Mouse (Mus musculus) E14TG2a.4 (cell line): ENCODE data around the gene Bcl2l15.
A peak's percentile ranks its signal among the peaks of the same experiment; 100 is the strongest.

Source experiments
- H3K27me3 ChIP-seq: 2 replicates; pipeline ENCODE4 v1.6.1; 2014; ENCODE audit warnings: low read length, control low read depth; ENCODE audit not compliant: insufficient read depth
- H3K36me3 ChIP-seq: 2 replicates; pipeline ENCODE4 v1.6.1; 2014; ENCODE audit warnings: low read length, control low read depth; ENCODE audit not compliant: insufficient read depth
- H3K4me1 ChIP-seq: replicated peaks from 2 replicates; pipeline ENCODE4 v1.6.1; 2014; ENCODE audit warnings: low read depth, low read length, control low read depth
- H3K4me3 ChIP-seq: replicated peaks from 2 replicates; pipeline ENCODE4 v1.5.1; 2014; ENCODE audit warnings: mild to moderate bottlenecking, low read length
- H3K9me3 ChIP-seq: 2 replicates; pipeline ENCODE4 v1.6.1; 2014; ENCODE audit warnings: low read length, control low read depth
- CTCF ChIP-seq: conservative IDR thresholded peaks from 2 replicates; pipeline ENCODE4 v1.5.1; 2014; ENCODE audit warnings: low read length
- NANOG ChIP-seq: IDR thresholded peaks from 2 replicates; pipeline ENCODE4 v1.6.1; 2014; ENCODE audit warnings: borderline replicate concordance, low read length, mixed read lengths
- POU5F1 ChIP-seq: IDR thresholded peaks from 2 replicates; pipeline ENCODE4 v1.6.1; 2014; ENCODE audit warnings: low read length, borderline replicate concordance

Gene Bcl2l15

GRCm38 (mm10) chr3:103792566-103792965, 39.8 kb upstream of the Bcl2l15 start:
- TF ChIP-seq CTCF (no peak), NANOG (no peak), POU5F1 (no peak)
- Histone ChIP-seq H3K9me3 (no peaks in the 10 kb centered on the region), H3K4me3 (no peak overlapping the region), H3K27me3 (peaks cover 13% of the 10 kb centered on the region), H3K4me1 (peaks cover 37% of the 10 kb centered on the region), H3K36me3 (no peaks in the 10 kb centered on the region)

- H3K9me3 ChIP-seq, result no peaks in the 10 kb centered on the region
- H3K36me3 ChIP-seq, result no peaks in the 10 kb centered on the region
- no peak for TF ChIP-seq CTCF
- no peak for TF ChIP-seq NANOG
- TF ChIP-seq POU5F1, result no peak
- peaks cover 12% of the 10 kb centered on the region for H3K4me1 ChIP-seq
- no peak overlapping the region for H3K4me3 ChIP-seq
- H3K27me3 ChIP-seq, result peaks cover 13% of the 10 kb centered on the region
Observed at GRCm38 (mm10) chr3:103796389-103796788, 36.0 kb upstream of the Bcl2l15 start.

DNA sequence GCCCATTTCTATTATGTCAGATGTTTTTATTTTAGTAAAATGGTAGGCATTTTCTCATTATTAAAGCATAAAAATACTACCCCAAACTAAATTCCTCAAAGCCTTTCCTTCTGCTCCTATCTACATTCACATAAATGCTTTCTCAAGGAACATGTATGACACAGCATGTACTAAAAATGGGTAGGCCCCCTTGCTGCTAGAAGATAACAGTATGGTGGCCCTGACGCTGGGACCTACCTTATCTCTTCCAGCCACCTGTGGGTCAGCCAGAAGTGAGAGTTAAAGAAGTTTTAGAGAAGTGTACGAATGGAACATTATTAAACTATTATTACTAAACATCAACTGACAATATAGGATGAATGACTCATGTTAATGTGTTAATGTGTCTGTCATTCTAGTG, 32.9 kb upstream of the Bcl2l15 start:
- H3K4me3 ChIP-seq, result no peak overlapping the region
- H3K4me1 ChIP-seq, result peaks cover 8% of the 10 kb centered on the region
- peaks cover 13% of the 10 kb centered on the region for H3K27me3 ChIP-seq
- H3K9me3 ChIP-seq, result no peaks in the 10 kb centered on the region
- H3K36me3 ChIP-seq, result peaks cover 30% of the 10 kb centered on the region
- no peak for TF ChIP-seq POU5F1
- no peak for TF ChIP-seq CTCF
- TF ChIP-seq NANOG, result no peak

- Histone ChIP-seq H3K36me3 (peaks cover 52% of the 10 kb centered on the region), H3K27me3 (no peaks in the 10 kb centered on the region), H3K4me3 (no peak overlapping the region), H3K9me3 (no peaks in the 10 kb centered on the region), H3K4me1 (peaks cover 8% of the 10 kb centered on the region)
- TF ChIP-seq CTCF (no peak), POU5F1 (no peak), NANOG (no peak)
Observed at GRCm38 (mm10) chr3:103801631-103802531, 30.5 kb upstream of the Bcl2l15 start.

DNA sequence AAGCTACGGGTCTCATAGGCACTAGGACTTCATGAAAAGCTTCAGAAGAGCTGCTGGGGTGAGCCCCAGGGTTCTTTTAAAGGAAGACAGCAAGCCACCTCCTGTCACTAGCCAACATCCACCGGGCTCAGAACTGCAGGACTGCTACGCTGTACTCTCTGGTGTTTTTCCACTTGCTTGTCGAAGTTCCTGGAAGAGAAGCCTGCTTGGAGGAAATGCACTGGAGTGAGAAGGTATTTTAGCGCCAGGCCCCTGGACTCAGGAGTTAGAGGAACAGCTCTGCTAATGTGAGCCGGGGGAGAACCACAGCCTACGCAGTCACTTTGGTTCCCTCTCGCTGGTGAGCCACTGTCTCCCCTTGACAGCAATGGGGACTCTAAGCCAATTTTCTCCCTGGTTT, 29.5 kb upstream of the Bcl2l15 start:
- peaks cover 11% of the 10 kb centered on the region for H3K4me1 ChIP-seq
- TF ChIP-seq CTCF (no peak), POU5F1 (no peak), NANOG (no peak)
- peaks cover 61% of the 10 kb centered on the region for H3K36me3 ChIP-seq
- H3K4me3 ChIP-seq, result no peak overlapping the region
- H3K27me3 ChIP-seq, result no peaks in the 10 kb centered on the region
- H3K9me3 ChIP-seq, result no peaks in the 10 kb centered on the region

DNA sequence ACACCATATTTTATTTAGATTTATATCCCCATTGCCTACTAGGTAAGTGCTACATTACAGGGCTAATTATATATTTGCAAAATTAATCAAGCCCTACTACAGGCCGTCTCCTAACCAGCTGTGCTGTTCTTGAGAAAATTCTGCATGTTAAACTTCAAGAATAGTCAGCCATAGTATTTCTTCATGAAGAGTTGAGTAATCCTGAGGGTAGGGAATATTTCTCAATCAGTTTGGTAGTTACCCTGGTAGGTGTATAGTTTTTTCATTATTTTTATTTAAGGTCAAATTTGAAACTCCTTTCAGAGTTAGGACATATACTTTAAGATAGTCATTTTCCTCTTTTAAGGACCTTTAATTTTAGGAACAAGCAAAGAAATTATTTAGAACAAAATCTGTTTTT, 26.7 kb upstream of the Bcl2l15 start:
- Histone ChIP-seq H3K4me3 (no peak overlapping the region), H3K4me1 (peaks cover 26% of the 10 kb centered on the region), H3K9me3 (no peaks in the 10 kb centered on the region), H3K27me3 (no peaks in the 10 kb centered on the region), H3K36me3 (peaks cover 61% of the 10 kb centered on the region)
- TF ChIP-seq NANOG (no peak), CTCF (no peak), POU5F1 (no peak)

DNA sequence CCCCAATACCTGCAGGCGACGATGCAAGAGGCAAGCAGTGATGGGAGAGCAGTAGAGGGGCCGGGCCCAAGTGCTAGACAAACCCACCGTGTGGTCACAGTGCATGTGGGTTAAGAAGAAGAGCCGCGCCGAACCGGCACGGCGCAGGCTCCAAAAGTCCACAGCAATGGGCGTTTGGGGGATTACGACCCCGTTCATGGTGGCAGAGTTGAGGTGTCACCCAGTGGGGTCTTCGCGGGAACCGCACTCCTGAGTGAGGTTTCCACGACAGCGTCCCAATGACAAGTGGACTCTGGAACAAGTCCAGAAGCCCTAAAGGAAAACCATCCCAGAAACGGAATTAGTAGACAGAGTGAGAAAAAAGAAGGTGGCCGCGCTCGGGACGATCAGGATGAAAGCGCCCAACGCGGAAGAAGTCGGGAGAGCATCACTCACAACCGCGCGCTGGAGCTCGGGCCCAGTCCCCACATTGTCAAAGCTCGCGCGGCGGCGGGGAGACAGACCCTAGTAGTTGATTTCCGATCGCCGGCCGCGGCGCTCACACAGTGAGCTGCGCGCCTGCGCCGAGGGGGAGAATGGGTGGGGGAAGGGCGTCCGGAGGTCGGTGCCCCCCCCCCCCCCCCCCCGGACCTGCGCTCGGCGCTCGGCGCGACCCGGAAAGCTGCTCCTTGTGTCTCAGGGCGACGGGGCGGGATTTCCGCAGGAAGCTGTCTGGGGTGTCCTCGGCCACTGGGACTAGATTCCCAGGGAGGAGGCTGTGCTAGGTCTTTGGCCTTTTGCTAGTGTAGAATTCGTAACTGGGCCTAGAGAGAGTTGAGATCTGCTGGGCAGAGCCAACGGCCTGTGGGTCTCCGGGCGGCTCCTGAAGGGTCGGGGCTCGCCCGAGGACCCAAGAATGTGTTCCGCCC, 23.3 kb upstream of the Bcl2l15 start, which contains the start of the genes Dclre1b, Ap4b1 and Gm43064:
TSS of gene Dclre1b (minus strand) at position 554 of the 908 bp plus-strand sequence.
TSS of gene Ap4b1 (plus strand) at position 630 of the 908 bp plus-strand sequence.
TSS of gene Gm43064 (plus strand) at position 683 of the 908 bp plus-strand sequence.
- Histone ChIP-seq H3K9me3 (no peaks in the 10 kb centered on the region), H3K4me3 (peak within 1 kb of the TSS; percentile 96), H3K36me3 (peaks cover 34% of the 10 kb centered on the region), H3K4me1 (peaks cover 18% of the 10 kb centered on the region), H3K27me3 (no peaks in the 10 kb centered on the region)
- no peak for TF ChIP-seq POU5F1
- no peak for TF ChIP-seq NANOG
- TF ChIP-seq CTCF, result no peak

- Histone ChIP-seq H3K4me1 (peaks cover 22% of the 10 kb centered on the region), H3K9me3 (no peaks in the 10 kb centered on the region), H3K27me3 (no peaks in the 10 kb centered on the region), H3K4me3 (peak overlapping the region; percentile 96), H3K36me3 (peaks cover 29% of the 10 kb centered on the region)
- TF ChIP-seq CTCF, result no peak
- no peak for TF ChIP-seq POU5F1
- no peak for TF ChIP-seq NANOG
Observed at GRCm38 (mm10) chr3:103809799-103810150, 22.6 kb upstream of the Bcl2l15 start.
